Mouse (Mus musculus) left cerebral cortex, adult 11 months (tissue): ENCODE results near the gene Tbc1d12.
"Not testable (repeated sequence)": the region's sequence is repeated elsewhere in the genome, so short reads cannot be mapped to it uniquely, and the experiment has no call there.

ENCODE experiments used
- DNase-seq: peaks from one replicate; pipeline ENCODE4 v3.0.0; 2022; ENCODE audit warnings: low spot score

The Tbc1d12 gene

GRCm38 (mm10) chr19:38836438-38837170, at the start of gene Tbc1d12:
Gene Tbc1d12 (plus strand): TSS chr19:38836579.
- DNase-seq, result peak; percentile 75

- DNase-seq, result no peak
These were observed 48.6 kb upstream of the Tbc1d12 start for GRCm38 (mm10) chr19:38787756-38788155.

- no peak for DNase-seq
These were observed 42.8 kb upstream of the Tbc1d12 start for GRCm38 (mm10) chr19:38793563-38794045.

- DNase-seq, result no peak
These were observed 39.8 kb upstream of the Tbc1d12 start for GRCm38 (mm10) chr19:38796546-38796945.

GRCm38 (mm10) chr19:38798291-38798690, 38.1 kb upstream of the Tbc1d12 start:
- peak; percentile 18 for DNase-seq

- DNase-seq, result no peak
These were observed 37.6 kb upstream of the Tbc1d12 start for GRCm38 (mm10) chr19:38798801-38799200.

GRCm38 (mm10) chr19:38818191-38818590, 18.2 kb upstream of the Tbc1d12 start:
- DNase-seq, result no peak

GRCm38 (mm10) chr19:38818766-38819426, 17.5 kb upstream of the Tbc1d12 start, which contains the start of gene Noc3l:
Gene Noc3l (minus strand): TSS chr19:38819237.
- DNase-seq, result peak; percentile 83

GRCm38 (mm10) chr19:38819427-38819802, 17.0 kb upstream of the Tbc1d12 start:
- DNase-seq, result no peak

- DNase-seq, result no peak
These were observed 16.1 kb upstream of the Tbc1d12 start for GRCm38 (mm10) chr19:38820186-38820804.

GRCm38 (mm10) chr19:38833224-38833623, 3.2 kb upstream of the Tbc1d12 start:
- DNase-seq, result no peak

GRCm38 (mm10) chr19:38836084-38836437, 318 bp upstream of the Tbc1d12 start:
- no peak for DNase-seq

- no peak for DNase-seq
These were observed 827 bp downstream of the Tbc1d12 start for GRCm38 (mm10) chr19:38837171-38837641.

- no peak for DNase-seq
These were observed 8.4 kb downstream of the Tbc1d12 start for GRCm38 (mm10) chr19:38844817-38845216.

- DNase-seq, result no peak
These were observed 10.0 kb downstream of the Tbc1d12 start for GRCm38 (mm10) chr19:38846373-38846772.

- no peak for DNase-seq
These were observed 21.8 kb downstream of the Tbc1d12 start for GRCm38 (mm10) chr19:38858224-38858623.

- DNase-seq, result no peak
These were observed 26.1 kb downstream of the Tbc1d12 start for GRCm38 (mm10) chr19:38862523-38862922.

- DNase-seq, result not testable (repeated sequence)
These were observed 38.4 kb downstream of the Tbc1d12 start for GRCm38 (mm10) chr19:38874825-38875224.

GRCm38 (mm10) chr19:38880300-38880699, 43.9 kb downstream of the Tbc1d12 start:
- DNase-seq, result no peak

GRCm38 (mm10) chr19:38901146-38902135, 65.1 kb downstream of the Tbc1d12 start:
- no peak for DNase-seq

- no peak for DNase-seq
These were observed 66.1 kb downstream of the Tbc1d12 start for GRCm38 (mm10) chr19:38902501-38902900.

- no peak for DNase-seq
These were observed 77.4 kb downstream of the Tbc1d12 start for GRCm38 (mm10) chr19:38913786-38914185.
